Mouse (Mus musculus): ENCODE measurements around the gene Snx29.

Gene Snx29

DNA sequence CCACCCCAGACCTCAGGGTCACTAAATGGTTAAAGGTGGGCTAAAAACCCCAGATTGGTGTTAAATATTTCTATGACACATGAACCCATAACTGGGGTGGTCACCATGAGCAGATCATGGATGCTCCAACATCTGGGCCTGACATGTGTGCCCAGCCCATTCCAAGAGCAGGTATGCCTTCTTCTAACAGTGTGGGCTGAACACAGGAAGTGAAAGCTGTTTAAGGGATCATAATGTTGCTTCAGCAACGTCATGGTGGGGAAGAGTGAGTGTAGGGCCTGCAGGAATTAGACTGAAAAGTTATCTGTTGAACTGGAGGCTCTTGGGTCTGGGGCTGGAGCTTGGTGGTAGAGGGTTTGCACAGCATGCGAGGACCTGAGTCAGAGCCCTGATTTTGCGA, 405.9 kb downstream of the Snx29 start:
- peak in 1 of 2 experiments; percentile 8 for DNase-seq (ENCODE audit: low spot score in 2 of 2)

DNA sequence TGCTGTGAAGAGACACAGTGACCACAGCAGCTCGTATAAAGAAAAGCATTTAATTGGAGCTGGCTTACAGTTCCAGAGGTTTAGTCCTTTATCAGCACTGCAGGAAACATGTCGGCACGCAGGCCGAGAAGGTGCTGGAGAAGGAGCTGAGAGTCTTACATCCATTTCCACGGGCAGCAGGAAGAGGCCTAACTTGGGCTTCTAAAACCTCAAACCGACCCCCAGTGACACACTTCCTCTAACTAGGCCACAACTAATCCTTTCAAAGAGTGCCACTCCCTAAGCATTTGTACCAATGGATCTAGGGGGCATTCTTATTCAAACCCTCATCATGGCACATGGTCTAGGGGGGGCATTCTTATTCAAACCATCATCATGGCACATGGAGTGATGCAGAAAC, 406.4 kb downstream of the Snx29 start:
- no peak for DNase-seq (ENCODE audit: low spot score in 2 of 2)

DNA sequence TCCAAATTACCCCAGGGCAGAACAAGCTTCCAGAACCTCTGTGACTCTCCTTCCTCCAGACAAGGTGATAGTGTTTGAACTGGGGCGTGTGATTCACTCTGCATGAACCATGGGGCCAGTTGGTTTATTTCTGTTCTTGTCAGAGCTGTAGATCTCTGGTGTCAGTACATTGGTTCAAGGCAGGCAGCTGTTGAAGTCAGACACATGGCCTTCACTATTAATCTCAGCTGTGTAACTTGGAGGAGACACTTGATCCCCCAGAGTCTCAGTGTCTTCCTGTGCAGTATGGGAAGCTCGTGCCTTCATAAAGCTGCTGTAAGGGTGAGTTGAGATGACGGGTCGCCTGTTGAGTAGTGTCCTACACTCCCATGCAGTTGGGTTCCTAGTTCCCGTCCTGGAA, 407.1 kb downstream of the Snx29 start:
- no peak for DNase-seq (ENCODE audit: low spot score in 2 of 2)

DNA sequence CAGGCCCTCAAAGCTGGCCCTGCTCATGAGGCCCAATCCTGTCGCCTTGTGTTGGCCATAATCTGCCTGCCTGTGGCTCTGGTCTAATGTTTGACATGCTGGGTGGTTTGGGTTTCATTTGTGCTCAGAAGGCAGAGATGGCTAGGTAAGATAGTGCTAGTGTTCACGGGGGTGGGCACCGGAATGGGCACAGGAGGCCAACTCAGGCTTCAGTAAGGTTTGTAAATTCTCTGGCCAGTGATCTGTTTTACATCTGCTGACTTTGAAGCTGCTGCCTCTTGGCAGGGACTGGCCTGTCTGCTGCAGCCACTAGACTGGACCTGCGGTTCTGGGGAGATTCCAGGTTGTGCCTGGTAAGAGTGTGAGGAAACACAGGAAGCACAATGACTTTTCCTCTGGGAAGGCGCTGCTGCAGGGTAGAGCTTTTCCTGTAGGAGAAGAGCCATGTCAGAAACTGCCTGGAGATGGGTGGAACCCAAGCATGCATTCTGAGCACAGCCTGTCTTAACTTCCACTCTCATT, 408.4 kb downstream of the Snx29 start:
- DNase-seq (ENCODE audit: low spot score in 2 of 2): no peak

DNA sequence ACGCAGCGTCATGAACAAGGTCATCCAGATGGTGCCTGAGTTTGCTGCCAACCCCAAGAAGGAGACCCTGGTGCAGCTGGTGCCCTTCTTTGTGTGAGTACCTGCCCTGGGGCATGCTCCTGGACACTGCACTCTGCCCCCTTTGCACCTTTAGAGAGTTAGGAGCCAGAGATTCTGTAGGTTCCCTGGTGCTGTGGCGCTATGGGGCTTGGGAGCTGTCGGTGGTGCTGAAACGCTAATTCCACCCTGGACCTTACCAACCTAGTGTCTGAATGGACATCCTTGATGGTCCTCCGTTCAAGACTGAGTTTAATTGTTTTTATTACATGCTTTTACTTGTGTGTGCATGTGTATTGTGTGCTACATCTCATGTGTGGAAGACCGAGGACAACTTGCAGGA, 415.6 kb downstream of the Snx29 start:
- no peak for DNase-seq (ENCODE audit: low spot score in 2 of 2)

DNA sequence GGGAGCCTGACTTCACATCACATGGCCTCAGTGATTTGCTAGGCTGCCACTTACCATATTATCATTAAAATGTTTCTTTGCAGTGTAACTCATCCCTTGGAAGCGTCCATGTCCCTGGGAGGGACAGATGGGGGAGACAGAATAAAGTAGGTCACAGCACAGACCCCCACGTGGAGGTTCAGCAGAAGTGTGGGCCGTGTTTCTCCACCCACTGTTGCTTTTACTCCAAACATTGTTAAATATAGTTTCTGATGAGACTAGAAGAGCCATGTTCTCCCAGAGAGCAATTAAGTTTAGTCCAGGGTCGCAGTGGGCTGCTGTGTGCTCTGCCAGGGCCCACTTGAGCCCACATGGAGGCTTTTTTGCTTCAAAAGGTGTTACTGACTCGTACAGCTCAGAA, 419.2 kb downstream of the Snx29 start:
- DNase-seq (ENCODE audit: low spot score in 2 of 2): no peak

DNA sequence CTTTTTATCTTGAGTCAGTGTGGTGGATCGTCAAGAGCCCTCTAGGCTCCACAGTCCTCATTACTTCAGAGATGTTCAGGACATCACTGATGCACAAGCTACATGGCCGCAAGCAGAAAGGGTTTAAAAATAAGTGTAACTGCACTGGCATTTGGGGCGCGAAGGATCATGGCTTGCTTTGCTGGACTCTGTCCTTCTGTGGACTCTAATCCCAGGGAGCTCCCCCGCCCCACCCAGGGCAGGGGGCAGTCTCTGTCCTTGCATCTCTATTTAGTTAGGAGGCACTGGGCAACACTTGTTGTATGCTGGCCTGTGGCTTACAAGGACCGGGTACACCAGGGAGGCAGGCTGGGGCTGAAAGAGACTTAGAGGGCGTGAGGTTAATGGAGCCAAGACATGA, 419.6 kb downstream of the Snx29 start:
- DNase-seq (ENCODE audit: low spot score in 2 of 2): no peak

DNA sequence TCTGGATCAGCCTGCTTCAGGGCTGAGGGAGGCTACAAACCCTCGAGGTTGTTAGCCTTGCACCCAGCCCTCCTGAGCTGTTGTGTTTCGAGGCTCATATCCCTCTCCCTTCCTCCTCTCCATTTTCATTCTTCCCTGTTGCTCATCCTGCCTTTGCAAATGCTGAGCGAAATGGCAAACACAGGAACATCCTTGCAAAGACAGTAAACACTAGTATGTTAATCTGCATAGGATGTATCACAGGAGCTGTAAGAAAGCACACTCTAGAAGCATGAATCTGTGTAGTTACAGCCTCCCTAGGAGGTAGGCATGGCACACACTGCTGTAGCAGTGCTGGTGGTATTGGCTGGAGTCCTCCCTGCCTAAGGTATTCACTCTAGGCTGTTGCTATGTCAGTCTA, 420.3 kb downstream of the Snx29 start:
- no peak for DNase-seq (ENCODE audit: low spot score in 2 of 2)

DNA sequence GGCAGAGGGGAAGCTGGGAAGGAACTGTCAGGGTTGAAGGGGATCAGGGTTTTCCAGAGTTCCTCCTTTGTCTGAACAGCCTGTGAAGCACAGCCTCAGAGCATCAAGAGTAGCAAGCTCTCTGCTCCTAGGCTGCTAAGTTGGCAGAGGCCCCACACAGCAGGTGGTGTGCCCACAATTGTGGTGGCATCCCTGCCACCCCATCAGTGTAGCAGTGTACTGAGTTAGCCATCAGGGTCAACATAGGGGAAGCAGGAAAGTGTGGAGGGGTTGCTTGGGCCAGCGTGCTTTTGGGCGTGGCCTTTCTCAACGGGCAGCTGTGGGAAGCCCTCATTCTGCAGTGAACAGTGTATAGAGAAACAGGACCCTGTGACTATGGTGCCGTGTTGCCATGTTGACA, 421.0 kb downstream of the Snx29 start:
- DNase-seq (ENCODE audit: low spot score in 2 of 2): no peak

DNA sequence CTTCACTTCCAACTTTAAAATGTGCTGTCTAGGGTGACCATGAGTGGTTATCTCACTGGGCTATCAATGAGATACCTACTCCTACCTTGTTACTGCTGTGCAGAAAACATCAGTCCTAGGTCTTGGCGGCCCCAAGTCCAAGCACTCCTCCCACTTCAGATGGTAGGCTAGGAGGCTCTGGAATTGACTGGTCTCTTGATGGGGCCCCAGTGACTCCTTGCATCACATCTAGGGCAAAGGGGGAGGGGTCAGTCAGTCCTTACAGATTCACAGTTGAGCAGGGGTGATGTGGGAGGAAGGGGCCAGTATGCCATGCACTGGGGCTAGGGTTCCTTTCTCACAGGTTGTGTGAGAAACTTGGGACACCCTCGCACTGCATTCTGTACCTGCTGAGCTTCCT, 423.3 kb downstream of the Snx29 start:
- DNase-seq (ENCODE audit: low spot score in 2 of 2): no peak

DNA sequence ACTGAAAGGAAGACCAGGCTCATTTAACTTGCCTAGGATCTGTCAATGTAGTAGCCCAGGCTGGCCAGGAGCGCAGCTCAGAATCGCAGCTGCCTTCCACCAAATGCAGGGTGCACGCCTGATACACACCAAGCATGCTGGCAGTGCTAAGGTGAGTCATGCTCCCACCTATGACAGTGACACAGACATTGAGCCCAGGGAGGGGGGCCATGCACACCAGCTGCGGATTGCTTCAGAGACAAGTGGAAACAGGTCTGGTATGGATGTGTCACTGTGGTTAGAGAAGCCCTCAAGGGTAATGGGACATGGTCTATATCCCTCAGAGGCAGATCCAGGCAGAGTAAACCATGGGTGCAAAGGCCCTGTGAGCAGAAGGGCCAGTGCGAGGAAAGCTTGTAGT, 425.2 kb downstream of the Snx29 start:
- DNase-seq (ENCODE audit: low spot score in 2 of 2): no peak

DNA sequence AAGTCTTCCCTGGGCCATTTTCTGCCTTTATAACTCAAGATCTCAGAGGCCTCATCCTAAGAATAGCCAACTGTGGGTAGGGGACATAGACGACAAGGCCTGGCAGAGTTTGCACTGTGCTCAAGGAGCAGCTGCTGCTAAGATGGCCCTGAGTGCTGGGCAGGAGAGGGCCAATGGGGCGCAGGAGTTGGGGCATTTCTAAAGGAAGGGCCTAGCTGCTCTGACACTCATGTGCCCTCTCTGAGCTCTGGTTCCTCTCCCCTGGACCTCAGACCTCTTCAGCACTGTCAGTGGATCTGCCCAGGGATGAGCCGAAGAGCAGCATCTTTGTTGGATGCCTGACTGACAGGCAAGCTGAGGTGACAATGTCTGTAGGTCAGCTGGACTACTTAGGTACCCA, 426.4 kb downstream of the Snx29 start:
- DNase-seq (ENCODE audit: low spot score in 2 of 2): no peak

DNA sequence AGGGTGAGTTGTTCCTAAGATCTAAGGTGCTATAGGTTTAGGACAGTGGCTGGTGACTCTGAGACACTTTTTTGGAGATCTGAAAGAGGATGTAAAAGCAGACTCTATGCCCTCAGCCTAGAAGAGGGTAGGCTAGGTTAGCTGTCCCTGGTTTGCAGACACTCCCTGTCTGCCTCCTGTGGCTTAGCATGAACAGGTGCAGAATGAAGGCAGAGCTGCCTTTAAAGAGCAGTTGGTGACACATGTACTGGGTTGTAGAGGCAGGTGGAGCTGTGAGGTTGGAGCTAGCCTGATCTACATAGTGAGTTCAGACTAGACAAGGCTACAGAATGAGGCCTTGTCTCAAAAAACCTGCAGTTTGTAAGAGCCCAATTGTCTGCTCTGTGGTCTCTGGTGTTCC, 427.9 kb downstream of the Snx29 start:
- DNase-seq (ENCODE audit: low spot score in 2 of 2): no peak

DNA sequence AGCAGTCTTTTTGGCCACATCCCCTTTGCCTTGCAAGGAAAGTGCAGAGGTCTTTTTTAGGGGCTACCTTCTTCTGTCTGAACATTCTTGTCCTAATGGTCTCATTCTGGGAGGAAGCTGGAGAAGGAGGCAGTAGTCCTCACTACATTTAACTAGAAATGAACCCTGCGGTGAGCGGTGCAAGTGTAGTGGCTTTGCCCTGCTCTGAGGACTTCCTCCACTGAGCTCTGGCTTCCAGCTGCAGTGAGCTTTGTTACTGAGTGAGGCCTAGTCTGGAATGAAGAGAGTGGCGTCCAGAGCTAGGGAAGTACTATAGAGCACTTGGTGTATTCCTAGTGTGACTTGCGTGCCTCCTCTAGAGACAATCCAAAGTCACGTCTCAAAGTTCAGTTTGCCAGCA, 429.8 kb downstream of the Snx29 start:
- no peak for DNase-seq (ENCODE audit: low spot score in 2 of 2)

DNA sequence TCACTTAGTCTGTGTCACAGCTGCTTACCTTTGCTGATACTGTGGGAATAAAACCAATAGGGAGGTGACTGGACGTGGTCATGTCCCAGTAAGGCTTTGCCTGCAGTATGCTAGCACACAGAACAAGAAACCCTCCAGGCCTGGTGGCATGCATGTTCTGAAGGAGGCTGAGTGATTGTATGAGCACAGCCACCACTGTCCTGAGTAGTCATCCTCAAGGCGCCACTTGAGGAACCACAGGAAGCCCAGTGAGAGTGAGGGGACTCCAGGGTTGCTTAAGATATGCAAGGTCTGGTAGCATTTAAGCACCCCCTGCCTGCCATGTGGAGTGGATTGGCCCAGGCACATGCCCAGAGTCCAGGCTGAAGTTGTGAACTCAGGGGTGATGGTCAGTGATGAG, 430.8 kb downstream of the Snx29 start:
- DNase-seq (ENCODE audit: low spot score in 2 of 2): no peak

DNA sequence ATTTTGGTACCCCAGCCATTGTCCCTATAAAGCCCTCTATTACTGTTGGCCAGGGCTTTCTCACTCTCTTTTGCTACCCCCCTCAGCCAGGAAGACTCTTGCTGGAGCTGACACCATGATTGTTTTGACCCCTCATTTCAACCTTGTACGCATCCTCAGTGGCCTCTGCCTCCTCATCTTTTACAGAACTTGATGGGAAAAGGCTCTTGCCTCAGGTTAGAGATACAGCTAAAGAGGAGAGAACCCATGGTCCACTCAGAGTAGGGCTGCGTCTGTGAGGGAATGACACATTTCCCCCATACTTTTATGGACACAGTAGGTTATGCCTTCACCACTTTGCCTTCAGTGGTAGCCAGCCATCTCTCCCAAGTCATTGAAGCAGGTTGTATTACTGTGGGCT, 431.4 kb downstream of the Snx29 start:
- DNase-seq (ENCODE audit: low spot score in 2 of 2): no peak

DNA sequence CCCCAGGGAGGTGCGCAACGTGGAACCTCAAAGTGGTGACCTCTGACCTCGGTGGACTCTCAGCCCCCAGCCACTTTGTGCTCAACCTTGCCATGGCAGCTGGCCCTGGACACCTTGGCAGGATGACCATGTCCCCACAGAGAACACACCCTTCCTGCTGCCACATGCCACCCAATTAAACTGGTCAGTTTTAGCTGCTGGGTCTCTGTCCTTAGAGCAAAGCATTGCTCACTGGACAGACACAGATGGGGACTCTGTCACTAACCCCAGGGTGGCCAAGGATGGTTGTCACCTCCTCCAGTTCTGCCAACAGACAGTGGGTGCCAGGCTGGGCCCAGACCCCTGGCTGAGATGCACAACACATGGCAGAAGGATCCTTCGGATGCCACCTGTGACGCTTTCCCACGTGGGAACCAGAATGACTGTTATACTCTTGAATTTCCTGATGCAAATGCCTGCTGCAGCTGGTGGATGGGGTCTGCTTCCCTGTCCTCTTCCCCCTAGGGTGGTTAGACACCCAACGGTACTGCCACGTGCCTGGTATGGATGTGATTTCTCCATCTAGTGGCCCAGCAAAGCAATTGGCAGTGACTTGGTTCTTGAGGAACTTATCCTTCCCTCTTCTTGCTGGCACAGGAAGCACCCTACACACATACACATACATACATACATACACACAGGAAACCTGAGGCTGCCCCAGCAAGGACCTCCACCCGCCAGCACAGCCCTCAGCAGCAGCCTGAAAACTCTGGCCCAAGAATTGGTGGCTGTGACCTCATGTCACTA, 432.8 kb downstream of the Snx29 start:
- no peak for DNase-seq (ENCODE audit: low spot score in 2 of 2)

DNA sequence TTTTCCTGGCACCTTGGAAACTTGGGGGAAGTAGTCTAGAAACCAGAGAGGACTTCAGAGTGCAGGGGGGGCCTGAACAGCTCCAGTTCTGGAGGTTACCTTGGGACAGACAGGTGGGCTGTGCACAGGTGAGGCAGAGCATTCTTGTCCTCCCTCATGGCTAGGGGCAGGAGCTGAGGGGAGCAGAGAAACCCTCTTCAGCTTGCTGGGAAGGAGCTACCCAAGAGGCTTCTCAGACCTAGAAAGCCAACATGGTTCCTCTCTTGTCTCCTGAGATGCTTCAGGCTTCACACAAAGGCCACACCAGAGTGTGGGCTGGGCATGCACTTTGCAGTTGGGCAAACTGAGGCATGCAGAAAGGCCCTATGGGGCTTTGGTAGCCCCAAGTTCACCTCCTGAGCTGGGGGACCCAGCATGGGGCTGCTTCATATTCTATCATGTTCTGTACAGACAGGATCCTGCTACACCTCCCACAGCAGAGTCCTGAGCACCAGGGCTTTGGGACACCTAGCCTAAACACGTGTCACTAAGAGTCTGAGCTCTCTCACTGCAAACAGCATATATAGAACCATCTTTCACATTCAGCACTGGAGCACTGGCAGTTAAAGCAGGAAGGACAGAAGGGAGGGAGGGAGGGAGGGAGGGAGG, 434.0 kb downstream of the Snx29 start:
- DNase-seq (ENCODE audit: low spot score in 2 of 2): no peak

DNA sequence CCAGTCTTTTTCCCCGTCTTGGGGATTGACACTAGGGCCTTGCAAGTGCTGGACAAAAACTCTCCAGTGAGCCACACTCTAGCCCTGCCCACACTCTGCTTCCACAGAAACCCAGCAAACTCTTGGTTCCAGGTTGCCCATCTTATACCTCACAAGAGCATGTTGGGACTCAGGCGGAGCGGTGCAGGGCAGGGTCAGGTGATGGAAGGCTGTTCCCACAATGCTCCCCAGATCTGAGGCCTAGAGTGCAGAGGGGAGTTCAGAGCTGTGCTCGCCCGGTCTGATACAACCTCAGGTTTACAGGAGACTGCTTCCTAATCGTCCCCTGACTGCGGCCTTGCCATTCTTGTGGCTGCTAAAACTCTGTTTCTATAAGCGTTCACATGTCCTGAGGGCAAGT, 434.8 kb downstream of the Snx29 start:
- no peak for DNase-seq (ENCODE audit: low spot score in 2 of 2)

DNA sequence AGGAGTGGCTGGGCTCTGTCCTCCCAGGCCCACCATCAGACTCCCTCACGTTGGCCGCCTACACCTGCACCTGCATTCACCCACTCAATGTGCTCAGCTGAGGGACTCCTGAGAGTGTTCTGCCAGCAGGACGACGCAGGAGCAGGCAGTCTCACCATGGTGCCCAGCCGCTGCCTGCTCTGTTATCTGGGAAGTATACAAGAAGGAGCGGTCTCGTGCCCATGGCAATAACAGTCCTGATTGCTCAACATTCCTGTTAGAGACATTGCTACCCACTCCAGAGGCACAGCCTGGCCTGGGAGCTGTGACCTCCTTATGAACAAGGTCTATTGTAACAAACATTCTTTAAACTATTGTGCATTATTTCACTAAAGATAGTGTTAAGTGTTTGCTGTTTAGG, 435.2 kb downstream of the Snx29 start:
- DNase-seq (ENCODE audit: low spot score in 2 of 2): no peak

DNA sequence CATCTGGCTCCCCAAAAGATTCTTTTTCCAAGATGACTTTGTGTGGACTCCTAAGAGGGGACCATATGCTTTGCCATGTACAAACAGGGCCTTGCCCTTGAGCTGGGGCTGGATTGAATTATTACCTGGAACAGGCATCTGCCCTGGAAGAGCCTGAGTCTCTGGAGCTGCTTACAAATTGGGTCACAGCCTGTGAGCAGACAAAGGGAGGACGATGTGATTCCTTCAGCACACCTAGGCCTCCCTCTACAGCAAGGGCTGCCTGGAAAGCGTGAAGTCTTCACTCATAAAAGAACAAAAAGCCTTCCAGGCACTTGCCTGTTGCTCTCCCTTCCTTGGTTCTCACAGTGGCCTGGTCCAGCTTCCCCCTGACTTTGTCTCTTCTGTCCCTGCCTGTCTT, 449.6 kb downstream of the Snx29 start:
- no peak for DNase-seq (ENCODE audit: low spot score in 2 of 2)

DNA sequence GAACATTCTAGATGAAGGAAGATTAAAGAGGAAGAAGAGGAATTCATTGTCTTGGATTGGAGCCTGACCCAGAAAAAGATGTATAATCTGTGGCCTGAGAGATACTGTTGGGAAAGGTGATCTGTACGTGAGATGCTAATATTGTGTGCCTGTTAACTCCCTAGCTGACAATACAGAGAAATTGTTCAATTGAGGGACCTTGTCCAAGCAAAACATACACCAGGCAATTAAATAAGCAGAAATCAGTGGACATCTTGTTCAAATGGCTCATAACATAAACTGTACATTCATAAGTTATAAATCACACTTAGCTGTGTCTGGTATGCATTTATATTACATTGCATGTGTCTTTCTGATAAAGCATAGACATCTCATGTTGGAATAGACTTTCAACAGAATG, 451.6 kb downstream of the Snx29 start:
- DNase-seq (ENCODE audit: low spot score in 2 of 2): no peak

DNA sequence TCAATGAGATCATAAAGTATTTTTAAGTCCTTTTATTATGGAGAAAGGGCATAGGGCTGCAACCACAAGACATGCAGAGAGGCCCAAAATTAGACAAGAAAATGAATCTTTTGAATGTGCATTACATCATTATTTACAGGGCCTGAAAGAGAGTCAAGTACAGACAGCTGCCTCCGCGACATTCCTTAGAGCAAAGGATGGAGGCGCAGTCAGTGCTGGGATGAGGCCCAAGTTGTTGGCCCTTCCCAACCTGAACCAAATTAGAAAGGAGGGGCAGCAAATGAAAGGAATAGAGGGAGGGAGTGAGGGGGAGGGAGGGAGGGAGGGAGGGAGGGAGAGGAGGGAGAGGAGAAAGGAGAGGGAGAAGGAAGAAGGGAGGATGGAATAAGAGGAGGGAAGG, 453.8 kb downstream of the Snx29 start:
- no peak for DNase-seq (ENCODE audit: low spot score in 2 of 2)

DNA sequence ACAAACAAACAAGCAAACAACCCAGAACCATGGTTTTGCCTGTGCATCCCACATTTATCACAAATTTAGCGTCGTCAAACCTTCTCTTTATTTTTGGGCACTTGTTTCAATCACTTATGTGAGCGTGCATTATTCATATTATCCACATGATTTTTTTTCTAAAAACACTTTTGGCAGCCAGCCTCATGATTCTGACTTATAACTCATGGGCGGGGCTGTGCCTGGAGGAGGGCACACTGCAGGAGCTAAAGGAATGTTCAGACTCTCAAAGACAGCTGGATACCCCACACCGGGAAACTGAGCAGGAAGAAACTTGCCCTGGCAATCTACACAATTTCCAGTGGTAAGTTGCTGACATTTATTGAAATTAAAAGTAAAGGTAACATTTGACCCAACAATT, 455.5 kb downstream of the Snx29 start:
- DNase-seq (ENCODE audit: low spot score in 2 of 2): no peak

All from urinary bladder, adult 18-20 months (tissue).